Mouse (Mus musculus) cerebellum, postnatal 4 days (tissue): Measurements from ENCODE around the gene Hebp2.
A peak's percentile ranks its signal among the peaks of the same experiment; 100 is the strongest.

ENCODE experiments used
- DNase-seq, 2 experiments: peaks; one replicate each; pipeline ENCODE4 v3.0.0; 2022; ENCODE audit warnings: low spot score in 2 of 2, mixed read lengths in 1 of 2

Hebp2 gene

DNA sequence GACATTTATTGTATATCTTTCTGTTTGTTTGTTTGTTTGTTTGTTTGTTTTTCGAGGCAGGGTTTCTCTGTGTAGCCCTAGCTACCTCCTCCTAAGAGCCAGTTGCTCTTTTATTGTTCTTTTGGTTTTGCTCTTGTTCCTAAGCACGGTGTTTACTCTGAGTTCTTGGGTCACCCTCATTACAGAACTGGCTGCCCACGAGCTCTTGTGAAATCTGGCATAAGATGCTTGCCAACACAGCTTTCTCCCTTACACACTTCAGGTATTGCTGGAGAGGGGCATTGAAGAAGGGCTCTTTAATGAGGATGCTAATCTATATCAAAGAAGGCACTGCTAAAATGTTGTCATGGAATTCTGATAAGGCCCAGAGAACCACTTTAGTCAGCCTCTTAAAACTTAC is 35.2 kb downstream of the Hebp2 start:
- DNase-seq = no peak

DNA sequence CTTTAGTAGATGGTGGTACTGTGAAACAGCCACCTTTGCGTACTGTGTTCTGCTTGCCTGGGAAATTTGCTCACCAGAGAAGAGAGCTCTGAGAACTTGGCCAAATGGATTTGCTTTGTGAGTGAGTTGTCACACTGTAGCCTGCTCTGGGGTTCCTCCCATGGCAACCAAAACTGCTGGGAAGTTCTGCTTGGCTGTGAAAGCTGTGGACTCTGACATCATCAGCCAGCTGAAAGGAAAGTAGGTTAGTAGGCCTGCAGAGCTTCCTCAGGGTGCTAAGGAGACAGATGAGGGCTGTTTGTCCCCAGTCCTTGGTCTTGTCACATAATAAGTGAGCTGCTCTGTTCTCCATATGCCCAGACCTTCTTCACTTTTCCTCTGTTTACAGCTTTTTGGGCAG is 37.3 kb downstream of the Hebp2 start:
- DNase-seq = peak in 1 of 2 experiments; percentile 27

DNA sequence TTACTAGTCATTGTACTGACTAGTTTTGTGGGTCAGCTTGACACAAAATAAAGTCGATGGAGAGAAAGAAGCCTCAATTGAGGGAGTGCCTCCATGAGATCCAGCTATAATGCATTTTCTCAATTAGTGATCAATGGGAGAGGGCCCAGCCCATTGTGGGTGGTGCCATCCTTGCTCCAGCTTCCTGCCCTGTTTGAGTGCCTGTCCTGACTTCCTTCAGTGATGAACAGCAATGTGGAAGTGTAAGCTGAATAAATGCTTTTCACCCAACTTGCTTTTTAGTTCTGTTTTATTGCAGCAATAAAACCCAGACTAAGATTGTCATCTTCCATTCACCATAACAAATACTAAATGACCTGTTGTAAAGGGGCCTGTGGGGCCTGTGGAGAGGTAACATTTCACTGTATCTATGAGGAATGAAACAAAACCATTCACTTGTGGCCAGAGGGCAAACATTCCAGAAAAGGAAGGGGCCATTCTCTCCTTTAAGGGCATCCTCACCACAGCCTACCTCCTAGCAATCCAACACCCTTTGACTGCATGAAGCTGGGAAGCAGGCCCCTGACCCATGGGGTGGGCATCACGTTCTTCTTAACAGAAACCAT is 37.9 kb downstream of the Hebp2 start:
- DNase-seq = no peak

DNA sequence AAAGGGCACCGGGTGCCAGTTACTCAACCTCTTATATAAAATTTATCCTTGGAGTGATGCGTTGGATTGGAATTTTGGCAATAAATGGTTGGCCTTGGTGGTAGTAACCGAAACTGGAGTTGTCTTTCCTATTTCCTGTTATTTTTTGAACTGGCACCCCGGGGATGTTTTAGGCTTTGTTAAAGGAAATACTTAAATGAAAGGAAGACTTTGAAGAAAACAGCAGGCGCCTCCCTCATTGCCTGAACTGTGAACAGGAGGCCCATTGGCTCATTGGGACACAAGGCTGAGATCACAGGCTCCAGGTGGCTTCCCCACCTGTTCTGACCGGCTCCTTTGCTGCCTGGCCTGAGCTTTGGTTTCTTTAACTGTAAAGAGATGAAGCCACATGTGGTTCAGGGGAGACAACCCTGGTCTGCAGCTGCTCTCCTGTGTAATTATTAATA is 39.4 kb downstream of the Hebp2 start:
- no peak for DNase-seq

DNA sequence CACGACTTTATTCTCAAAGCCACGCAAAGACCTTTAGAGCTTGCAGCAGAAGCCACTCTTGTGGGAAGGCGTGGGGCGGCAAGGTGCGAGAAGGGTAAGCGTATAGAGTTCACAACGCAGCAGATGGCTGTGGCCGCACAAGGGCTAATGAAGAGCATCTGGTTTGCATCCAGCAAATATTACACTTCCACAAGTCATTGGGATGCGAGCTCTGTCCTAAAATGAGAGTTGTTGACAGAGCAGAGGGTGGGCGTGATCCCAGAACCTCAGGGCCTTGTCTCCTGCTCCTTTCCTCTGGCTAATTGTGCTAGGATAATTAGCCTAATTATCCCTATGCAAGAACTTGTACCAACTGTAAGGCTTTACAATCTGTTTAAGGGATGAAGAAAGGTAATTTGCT is 40.2 kb downstream of the Hebp2 start:
- no peak for DNase-seq

DNA sequence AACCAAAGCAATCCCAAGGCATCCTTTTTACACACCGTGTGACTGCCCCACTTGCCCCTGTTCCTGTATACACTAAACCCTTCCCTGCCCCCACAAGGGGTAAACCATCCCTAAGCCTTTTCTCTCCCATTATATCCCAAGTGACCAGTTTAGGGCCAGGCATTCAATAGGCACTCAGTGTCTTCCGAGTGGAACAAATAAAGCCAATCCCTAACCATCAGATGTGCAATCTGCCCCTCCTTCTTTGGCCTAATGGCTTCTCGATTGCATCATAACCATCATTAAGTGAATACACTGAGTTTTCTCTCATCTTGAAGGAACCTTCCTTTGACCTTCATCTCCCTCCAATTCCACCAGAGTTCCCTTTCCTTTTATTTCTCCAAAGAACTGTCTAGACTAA is 43.9 kb downstream of the Hebp2 start:
- DNase-seq = no peak

DNA sequence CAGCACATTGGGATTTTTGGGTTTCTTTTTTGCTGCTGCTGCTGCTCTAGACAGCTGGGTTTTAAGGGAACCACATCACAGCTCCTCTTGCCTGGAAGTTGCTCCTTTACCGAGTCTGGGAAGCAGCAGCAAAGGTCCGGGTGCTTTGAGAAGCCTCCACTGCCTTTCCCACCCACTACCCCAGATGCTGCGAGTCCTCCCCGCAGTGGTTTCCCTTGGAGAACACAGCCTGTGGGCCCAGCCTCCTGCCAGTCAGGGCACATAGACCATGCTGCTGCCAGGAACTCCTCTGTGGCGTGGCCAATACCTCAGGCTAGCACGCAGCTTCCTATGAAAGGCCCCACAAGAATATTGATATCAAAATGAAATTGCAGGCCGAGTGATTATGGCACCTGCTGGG is 48.8 kb downstream of the Hebp2 start:
- DNase-seq = no peak

DNA sequence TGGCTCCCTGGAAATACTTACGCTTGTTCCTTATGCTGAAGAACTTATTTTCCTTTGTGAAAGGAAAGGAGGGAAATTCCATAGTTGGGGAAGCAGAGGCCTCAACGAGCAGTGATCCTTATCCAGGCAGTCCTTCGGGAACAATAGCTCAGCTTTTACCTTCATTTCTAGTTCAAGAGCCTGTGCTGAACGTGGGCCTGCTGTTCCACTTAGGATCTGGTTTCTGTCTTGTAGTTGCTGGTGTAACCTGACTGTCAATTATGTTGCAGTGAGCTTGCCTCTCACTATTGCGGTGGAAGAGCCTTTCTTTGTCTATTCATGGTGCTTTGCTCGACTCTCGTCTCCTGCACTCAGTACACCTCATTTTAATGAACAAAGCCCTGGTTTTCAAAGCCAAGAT is 51.6 kb downstream of the Hebp2 start:
- no peak for DNase-seq

DNA sequence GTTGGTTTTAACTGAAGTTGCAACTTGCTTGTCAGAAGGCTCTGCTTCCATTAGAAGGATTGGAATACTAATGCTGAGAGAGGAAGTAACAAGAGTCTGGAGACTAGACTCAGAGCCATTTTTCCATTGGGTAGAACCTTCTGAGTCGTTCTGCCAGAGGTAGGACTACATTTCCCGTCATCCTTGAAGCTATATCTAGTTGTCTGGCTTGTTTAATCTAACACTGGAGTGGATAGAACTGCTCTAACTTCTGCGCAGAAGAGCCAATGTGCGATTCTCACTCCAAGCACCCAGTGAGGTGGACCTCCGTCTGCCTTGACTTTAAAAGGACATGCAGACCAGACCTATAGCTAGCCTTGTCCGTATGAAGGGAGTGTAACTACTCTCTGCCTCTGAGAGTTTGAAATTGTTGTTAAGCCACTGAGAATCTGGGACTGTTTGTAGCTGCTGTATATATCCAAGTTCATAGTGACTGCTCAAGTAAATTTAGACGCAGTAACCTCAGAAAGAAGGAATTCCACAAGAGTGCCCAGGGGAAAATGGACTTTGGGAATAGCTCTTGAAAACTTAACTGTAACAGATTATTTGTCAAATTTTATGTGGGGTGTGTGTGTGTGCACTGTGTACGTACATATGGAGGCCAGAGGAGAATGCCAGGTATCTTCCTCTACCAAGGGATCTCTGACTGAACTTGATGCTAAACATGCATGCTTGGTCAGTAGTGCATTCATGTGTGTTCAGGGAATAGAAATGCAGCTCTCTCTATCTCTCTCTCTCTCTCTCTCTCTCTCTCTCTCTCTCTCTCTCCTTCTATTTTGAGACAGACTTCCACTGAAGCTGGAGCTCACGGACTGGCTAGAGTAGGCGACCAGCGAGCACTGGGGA is 52.6 kb downstream of the Hebp2 start:
- no peak for DNase-seq

DNA sequence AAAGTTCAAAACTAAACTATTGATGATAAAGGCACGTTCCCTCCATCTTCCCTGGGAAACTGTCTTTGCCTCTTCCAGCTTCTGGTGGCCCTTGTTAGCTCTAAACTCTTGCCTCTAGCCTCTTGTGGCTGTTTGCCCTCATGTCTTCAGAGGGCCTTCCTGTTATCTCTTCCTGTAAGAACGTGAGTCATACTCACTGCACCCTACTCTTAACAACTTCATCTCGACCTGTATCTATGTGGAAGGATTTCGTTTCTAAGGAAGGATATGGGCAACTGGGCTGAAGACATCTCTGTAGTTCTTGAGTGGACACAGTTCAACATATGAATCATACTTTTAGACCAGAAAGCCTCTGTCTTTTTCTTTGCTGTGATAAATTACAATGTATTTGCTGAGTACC is 53.9 kb downstream of the Hebp2 start:
- no peak for DNase-seq

DNA sequence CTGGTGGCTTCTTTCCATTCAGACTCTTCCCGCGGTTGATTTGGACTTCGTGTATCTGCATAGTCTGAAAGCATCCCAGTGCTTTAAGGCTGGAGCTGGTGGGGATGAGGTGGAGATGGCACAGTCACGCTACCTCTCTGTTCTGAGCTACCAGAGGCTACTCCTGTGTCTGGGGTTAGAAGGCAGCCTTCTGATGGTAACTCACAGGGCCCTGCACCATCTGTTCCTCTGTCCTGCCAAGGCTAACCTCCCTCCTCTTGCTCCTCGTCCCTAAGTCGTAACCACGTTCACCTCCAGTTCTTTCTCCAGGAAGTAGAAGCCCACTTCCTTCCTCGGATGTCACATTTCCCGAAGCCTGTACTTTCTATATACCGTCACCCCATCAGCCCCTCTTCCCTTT is 55.9 kb downstream of the Hebp2 start:
- no peak for DNase-seq
